Mouse (Mus musculus): Measurements from ENCODE around the gene Kcnn1. TPM values are rescaled to one million over a fixed set of nuclear protein-coding genes. Genes with fewer than 3 reads are reported as not detected.
"Not testable (repeated sequence)": the region's sequence is repeated elsewhere in the genome, so short reads cannot be mapped to it uniquely, and the experiment has no call there.

The Kcnn1 gene
- polyA plus RNA-seq, 1 experiment, result 0.65 TPM

- Histone ChIP-seq H3K4me1 (ENCODE audit: control insufficient read depth, insufficient read depth, insufficient read length) (peaks cover 22% of the 10 kb centered on the region), H3K27me3 (ENCODE audit: control insufficient read depth, insufficient read depth, low read length) (peaks cover 8% of the 10 kb centered on the region), H3K36me3 (ENCODE audit: control insufficient read depth, insufficient read depth, low read length) (peaks cover 22% of the 10 kb centered on the region), H3K27ac (ENCODE audit: insufficient read depth, low read length) (peak within 1 kb of the TSS; percentile 80), H3K4me3 (ENCODE audit: extremely low read depth, insufficient read depth, insufficient read length) (peak within 1 kb of the TSS; percentile 95)
- DNase-seq (ENCODE audit: low read depth in 1 of 2, low spot score in 2 of 2), result peak; percentile 94 to 98
- WGBS, result under 1% methylated on average over 60 of the region's 60 CpGs
- TF ChIP-seq CTCF (IDR thresholded peaks at IDR 0.05; ENCODE audit: extremely low read depth, insufficient read depth, insufficient read length, insufficient replicate concordance) (no peak), POLR2A (IDR thresholded peaks at IDR 0.05; ENCODE audit: low read depth, low read length) (peak; percentile 91)
These were observed 34.1 kb upstream of the Kcnn1 start, which contains the start of gene Rpl18a for GRCm38 (mm10) chr8:70897021-70897680. Rpl18a (minus strand) TSS chr8:70897412.

DNA sequence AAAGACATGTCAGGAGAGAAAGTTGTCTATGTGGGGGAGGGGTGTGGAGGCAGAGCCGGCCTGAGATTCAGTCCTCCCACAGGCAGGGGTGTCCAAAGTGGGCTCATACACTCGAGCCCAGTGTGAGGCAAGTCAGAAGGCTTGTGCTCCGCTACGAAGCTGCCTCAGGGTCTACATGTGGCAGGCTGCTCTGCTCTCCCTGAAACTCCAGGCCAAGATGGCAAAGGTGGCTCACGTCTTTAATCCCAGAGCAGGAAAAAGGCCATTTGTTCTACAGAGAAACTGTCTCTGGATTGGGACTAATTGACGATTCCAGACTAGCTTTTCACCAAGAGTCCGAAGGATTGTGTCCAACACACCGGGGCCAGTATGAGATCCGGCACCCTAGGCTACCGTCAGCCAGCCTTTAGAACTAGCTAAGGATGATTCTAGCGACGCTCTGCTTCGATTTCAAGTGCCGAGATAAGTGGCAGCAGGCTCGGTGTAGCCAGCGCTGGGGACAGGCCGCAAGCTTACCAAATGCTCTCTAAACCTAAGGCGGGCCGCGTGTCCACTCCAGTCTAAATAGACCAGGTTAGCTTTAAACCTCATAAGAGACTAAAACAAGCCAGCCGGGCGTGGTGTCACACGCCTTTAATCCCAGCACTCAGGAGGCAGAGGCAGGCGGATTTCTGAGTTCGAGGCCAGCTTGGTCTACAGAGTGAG, 33.4 kb upstream of the Kcnn1 start:
- 3% methylated on average over 25 of the region's 25 CpGs for WGBS
- no peak for TF ChIP-seq CTCF (IDR thresholded peaks at IDR 0.05; ENCODE audit: extremely low read depth, insufficient read depth, insufficient read length, insufficient replicate concordance)
- no peak for TF ChIP-seq POLR2A (IDR thresholded peaks at IDR 0.05; ENCODE audit: low read depth, low read length)
- Histone ChIP-seq H3K27ac (ENCODE audit: insufficient read depth, low read length) (peak overlapping the region; percentile 80; the same call in 1 of the 2 replicates), H3K4me3 (ENCODE audit: extremely low read depth, insufficient read depth, insufficient read length) (peak overlapping the region; percentile 95), H3K36me3 (ENCODE audit: control insufficient read depth, insufficient read depth, low read length) (peaks cover 22% of the 10 kb centered on the region), H3K27me3 (ENCODE audit: control insufficient read depth, insufficient read depth, low read length) (peaks cover 14% of the 10 kb centered on the region), H3K4me1 (ENCODE audit: control insufficient read depth, insufficient read depth, insufficient read length) (peaks cover 22% of the 10 kb centered on the region)
- no peak for DNase-seq (ENCODE audit: low read depth in 1 of 2, low spot score in 2 of 2)

DNA sequence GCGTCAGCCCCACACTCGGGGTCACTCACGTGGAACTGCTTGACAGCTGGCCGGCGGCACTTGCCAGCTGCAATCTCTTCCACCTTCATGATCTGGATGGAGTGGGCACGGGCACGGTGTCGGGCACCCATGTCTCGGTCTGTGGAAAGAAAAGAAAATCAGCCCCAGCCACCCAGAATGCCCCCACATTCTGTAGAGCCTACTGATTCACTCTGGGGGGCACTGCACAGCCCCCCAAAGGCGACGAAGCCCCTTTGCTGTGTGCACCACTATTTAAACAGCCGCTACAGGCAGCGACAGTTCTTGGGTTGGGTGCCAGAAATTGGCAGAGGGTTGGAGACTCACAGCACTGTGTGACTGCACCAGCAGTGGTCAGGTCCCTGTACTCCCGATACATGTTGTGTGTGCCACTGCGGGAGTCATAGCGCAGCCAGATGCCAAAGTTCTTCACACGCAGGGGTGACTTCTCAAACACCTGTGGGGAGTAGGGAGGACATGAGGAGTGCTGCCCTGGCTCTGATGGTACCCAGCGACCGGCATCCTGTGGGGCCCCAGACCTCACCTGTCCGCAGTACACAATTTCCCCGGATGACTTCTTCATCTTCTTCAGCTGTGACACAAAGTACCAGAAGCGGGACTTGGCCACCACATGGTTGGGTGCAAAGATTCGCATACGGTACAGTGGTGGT, 32.7 kb upstream of the Kcnn1 start:
- H3K27ac ChIP-seq (ENCODE audit: insufficient read depth, low read length); DNase-seq (ENCODE audit: low read depth in 1 of 2, low spot score in 2 of 2); H3K4me3 ChIP-seq (ENCODE audit: extremely low read depth, insufficient read depth, insufficient read length): not testable (repeated sequence)
- 82% methylated on average over 24 of the region's 24 CpGs for WGBS
- Histone ChIP-seq H3K36me3 (ENCODE audit: control insufficient read depth, insufficient read depth, low read length) (peaks cover 22% of the 10 kb centered on the region), H3K4me1 (ENCODE audit: control insufficient read depth, insufficient read depth, insufficient read length) (peaks cover 22% of the 10 kb centered on the region), H3K27me3 (ENCODE audit: control insufficient read depth, insufficient read depth, low read length) (peaks cover 22% of the 10 kb centered on the region)

GRCm38 (mm10) chr8:70894771-70895545, 31.9 kb upstream of the Kcnn1 start:
- Histone ChIP-seq H3K4me3 (ENCODE audit: extremely low read depth, insufficient read depth, insufficient read length) (no peak overlapping the region), H3K27ac (ENCODE audit: insufficient read depth, low read length) (no peak overlapping the region), H3K36me3 (ENCODE audit: control insufficient read depth, insufficient read depth, low read length) (peaks cover 22% of the 10 kb centered on the region), H3K27me3 (ENCODE audit: control insufficient read depth, insufficient read depth, low read length) (peaks cover 22% of the 10 kb centered on the region), H3K4me1 (ENCODE audit: control insufficient read depth, insufficient read depth, insufficient read length) (peaks cover 22% of the 10 kb centered on the region)
- WGBS, result 94% methylated on average over 8 of the region's 8 CpGs
- TF ChIP-seq POLR2A (IDR thresholded peaks at IDR 0.05; ENCODE audit: low read depth, low read length), result no peak
- no peak for TF ChIP-seq CTCF (IDR thresholded peaks at IDR 0.05; ENCODE audit: extremely low read depth, insufficient read depth, insufficient read length, insufficient replicate concordance)
- no peak for DNase-seq (ENCODE audit: low read depth in 1 of 2, low spot score in 2 of 2)

GRCm38 (mm10) chr8:70894385-70894720, 31.3 kb upstream of the Kcnn1 start:
- Histone ChIP-seq H3K27me3 (ENCODE audit: control insufficient read depth, insufficient read depth, low read length) (peaks cover 22% of the 10 kb centered on the region), H3K36me3 (ENCODE audit: control insufficient read depth, insufficient read depth, low read length) (peaks cover 22% of the 10 kb centered on the region), H3K4me3 (ENCODE audit: extremely low read depth, insufficient read depth, insufficient read length) (no peak overlapping the region), H3K4me1 (ENCODE audit: control insufficient read depth, insufficient read depth, insufficient read length) (peaks cover 22% of the 10 kb centered on the region), H3K27ac (ENCODE audit: insufficient read depth, low read length) (no peak overlapping the region)
- WGBS, result 85% methylated on average over 2 of the region's 2 CpGs
- no peak for DNase-seq (ENCODE audit: low read depth in 1 of 2, low spot score in 2 of 2)
- TF ChIP-seq CTCF (IDR thresholded peaks at IDR 0.05; ENCODE audit: extremely low read depth, insufficient read depth, insufficient read length, insufficient replicate concordance) (no peak), POLR2A (IDR thresholded peaks at IDR 0.05; ENCODE audit: low read depth, low read length) (no peak)

DNA sequence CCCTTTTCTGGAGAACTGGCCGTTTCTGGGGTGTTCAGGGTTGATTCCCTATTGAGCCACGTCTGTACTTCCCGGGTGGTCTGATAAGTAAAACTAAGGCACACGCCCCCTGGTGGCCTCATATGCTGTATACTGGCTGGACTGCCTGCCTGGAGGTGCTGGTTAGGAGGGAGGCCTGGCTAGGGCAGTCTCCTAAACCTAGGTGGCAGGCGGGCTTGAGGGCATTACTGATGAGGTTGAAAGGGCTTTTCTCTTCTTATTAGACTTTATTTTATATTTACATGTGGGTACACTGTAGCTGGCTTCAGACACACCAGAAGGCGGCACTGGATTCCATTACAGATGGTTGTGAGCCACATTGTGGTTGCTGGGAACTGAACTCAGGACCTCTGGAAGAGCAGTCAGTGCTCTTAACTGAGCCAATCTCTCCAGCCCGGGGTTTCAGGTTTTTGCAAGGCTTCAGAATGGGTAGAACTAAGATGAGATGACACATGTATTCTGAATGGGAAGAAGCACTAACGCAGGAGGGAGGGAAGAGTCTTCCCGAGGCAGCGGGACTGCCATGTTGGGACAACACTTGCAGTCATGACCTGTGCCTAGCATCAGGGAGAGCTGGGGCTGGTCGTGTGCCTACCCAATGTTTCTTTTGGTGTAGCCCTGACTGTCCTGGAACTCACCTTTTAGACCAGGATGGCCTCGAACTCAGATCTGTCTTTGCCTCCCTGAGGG, 30.8 kb upstream of the Kcnn1 start:
- H3K27me3 ChIP-seq (ENCODE audit: control insufficient read depth, insufficient read depth, low read length), result peaks cover 22% of the 10 kb centered on the region
- peaks cover 22% of the 10 kb centered on the region for H3K4me1 ChIP-seq (ENCODE audit: control insufficient read depth, insufficient read depth, insufficient read length)
- no peak overlapping the region for H3K27ac ChIP-seq (ENCODE audit: insufficient read depth, low read length)
- DNase-seq (ENCODE audit: low read depth in 1 of 2, low spot score in 2 of 2), result peak; percentile 65 to 66
- H3K36me3 ChIP-seq (ENCODE audit: control insufficient read depth, insufficient read depth, low read length), result peaks cover 22% of the 10 kb centered on the region
- peak; percentile 67; the same call in 1 of the 2 replicates for TF ChIP-seq CTCF (IDR thresholded peaks at IDR 0.05; ENCODE audit: extremely low read depth, insufficient read depth, insufficient read length, insufficient replicate concordance)
- no peak for TF ChIP-seq POLR2A (IDR thresholded peaks at IDR 0.05; ENCODE audit: low read depth, low read length)
- 52% methylated on average over 12 of the region's 12 CpGs for whole genome bisulfite sequencing
- H3K4me3 ChIP-seq (ENCODE audit: extremely low read depth, insufficient read depth, insufficient read length), result no peak overlapping the region
